Comparison of ENCODE assay signal across 12 mouse cellular contexts in the genomic region with DNA sequence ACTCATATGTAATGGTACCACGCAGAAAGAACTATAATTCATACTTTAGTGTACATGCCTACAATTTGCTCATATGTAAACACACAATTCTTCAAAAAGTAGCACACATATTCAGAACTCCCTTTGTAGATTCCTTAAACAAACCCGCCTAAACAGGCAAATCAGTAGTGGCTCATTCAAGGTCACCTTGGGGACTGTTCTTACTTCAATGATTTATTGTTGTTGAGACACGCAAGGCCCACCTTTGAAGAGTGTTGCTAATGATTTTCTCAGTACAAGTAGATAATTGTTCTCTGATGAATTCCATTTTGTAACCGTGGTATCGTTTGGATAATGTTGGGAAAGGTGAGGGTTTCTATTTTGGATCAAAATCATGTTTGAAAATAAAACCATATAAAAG.
"Had no signal": no experiment of that assay in that cellular context is flagged by ENCODE, and none has a peak within 500 bp of the region (broad histone marks: within the 10 kb centered on the region; RNA-seq: fewer than 3 reads in every experiment).

No protein-coding gene starts in this region.

- DNase-seq: left cerebral cortex, postnatal 4 days; liver; liver, embryonic 13.5 days; liver, postnatal 0 days; lung, adult 18-20 months; lung, adult 2 months; lung, embryonic 14.5 days; lung, postnatal 10 days; lung, postnatal 14 days; lung, postnatal 36 days; lung, postnatal 4 days; midbrain, embryonic 14.5 days had no signal
